Mouse (Mus musculus): ENCODE measurements around the gene Hdhd5.

DNA sequence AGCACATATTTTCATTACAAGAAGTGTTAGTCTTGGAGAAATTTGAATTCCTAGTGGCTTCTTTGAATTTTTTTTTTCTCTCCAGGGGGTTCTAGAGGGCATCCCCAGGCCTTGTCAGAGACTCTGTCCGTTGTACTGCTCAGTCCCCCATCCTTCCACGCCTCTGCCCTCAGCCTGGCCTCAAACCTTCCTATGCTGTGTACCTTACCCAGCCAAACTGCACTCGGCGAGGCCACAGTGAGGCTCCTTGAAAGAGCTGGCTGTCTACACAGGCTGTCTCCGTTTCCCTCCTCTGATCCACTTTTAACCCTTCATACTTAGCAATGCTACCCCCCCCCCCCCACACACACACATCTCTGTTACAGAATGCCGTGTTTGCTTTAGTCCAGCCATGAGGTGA lies 68.9 kb downstream of the Hdhd5 start:
- TF ChIP-seq CTCF (IDR thresholded peaks at IDR 0.05; ENCODE audit: low read depth), result no peak
- TF ChIP-seq EP300 (IDR thresholded peaks at IDR 0.05; ENCODE audit: low read depth), result no peak
